Mouse (Mus musculus): ENCODE measurements at regions not wholly inside any gene's neighbourhood (a gene's known extent, or its start where the extent isn't known, plus 50 kb on each side); places are given as distances from the start of the nearest gene placed in this dataset.

- DNase-seq (ENCODE audit: low spot score in 2 of 2), result no peak
Observed at GRCm38 (mm10) chr1:73230611-73231010, 214.9 kb upstream of the Tnp1 start.

DNA sequence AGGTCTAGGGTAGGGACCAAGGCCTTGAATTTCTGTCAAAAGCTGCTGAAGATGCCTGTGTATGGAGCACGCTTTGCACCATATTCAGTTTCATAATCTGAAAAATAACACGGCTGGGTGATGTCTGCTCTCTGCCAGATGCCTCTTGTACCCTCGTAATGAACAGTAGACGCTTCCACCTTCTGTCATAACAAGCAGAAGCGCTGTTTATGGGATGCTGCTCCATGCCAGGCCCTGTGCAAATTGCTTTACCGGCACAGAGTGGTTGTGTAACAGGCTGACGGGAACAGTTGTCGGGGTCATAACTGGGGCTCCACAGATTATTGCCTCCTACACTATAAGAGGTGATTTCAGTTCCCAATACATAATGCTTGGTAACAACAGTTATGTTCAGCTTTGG lies 211.5 kb upstream of the Tnp1 start:
- no peak for DNase-seq (ENCODE audit: low spot score in 2 of 2)

DNA sequence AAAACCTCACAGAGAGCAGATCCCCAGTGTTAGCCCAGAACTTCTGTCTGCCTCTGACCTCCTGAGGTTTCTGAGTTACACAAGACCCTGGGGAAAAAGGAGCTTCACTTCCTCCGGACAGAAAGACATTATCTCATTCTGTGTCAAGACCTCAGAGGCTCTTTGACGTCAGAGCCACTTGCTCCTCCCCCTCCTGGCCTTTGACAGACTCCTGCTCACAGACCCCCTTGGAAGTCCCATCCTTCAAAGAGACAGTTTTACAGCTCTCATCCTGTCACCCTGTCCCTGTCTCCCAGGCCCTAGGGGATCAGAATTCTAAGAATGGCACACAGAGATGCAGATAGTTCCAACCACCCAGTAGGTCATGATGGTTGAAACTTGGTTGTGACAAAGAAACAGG lies 206.2 kb upstream of the Tnp1 start:
- DNase-seq (ENCODE audit: low spot score in 2 of 2), result no peak

DNA sequence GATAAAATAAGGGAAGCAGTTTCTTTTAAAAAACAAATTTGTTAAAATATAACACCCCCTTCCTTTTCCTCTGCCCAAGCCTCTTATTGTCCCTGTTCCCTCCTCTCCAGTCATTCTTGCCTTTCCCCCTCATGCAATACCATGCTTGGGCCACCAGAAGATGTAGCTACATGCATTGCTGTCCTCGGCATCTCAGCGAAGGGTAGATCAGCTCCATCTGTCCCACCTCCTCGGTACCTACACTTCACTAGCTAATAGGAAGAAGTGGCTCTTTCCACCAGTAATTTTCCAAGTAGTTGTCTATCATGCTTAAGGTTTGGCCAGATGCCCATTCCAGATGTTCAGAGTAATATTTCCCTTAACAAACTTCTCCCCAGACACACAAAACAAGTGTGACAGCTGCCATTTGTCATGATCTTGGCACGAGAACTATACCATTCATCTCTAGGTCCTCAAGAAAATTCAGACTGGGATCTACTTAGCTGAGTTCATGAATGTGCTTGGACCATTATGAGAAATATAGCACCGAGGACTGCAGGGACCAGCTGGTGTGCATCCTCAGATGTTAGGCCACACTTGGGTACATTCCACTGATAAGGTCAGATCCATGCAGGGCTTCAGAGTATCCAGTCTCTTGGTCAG lies 198.7 kb upstream of the Tnp1 start:
- no peak for DNase-seq (ENCODE audit: low spot score in 2 of 2)

- DNase-seq (ENCODE audit: low spot score in 2 of 2), result no peak
Observed at GRCm38 (mm10) chr1:73207421-73207820, 191.7 kb upstream of the Tnp1 start.

DNA sequence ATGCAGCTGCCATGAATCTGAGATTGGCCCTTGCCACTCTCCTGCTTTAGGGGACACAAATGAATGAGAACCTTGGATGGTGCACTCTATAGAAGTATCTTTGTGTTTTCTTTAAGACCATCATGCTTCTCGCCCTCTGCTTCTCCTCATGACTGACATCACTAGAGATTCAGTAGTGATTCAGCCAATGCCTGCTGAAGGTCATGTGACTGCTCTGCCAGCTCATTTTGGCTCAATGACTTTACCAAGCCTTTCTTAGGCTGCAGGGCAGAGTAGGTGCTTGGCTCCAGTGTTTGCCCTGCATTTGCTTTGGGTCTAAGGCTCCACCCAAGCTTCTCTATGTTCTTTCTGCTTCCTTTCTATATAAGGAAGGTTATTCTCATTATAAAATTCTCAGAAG lies 190.1 kb upstream of the Tnp1 start:
- DNase-seq (ENCODE audit: low spot score in 2 of 2), result no peak

DNA sequence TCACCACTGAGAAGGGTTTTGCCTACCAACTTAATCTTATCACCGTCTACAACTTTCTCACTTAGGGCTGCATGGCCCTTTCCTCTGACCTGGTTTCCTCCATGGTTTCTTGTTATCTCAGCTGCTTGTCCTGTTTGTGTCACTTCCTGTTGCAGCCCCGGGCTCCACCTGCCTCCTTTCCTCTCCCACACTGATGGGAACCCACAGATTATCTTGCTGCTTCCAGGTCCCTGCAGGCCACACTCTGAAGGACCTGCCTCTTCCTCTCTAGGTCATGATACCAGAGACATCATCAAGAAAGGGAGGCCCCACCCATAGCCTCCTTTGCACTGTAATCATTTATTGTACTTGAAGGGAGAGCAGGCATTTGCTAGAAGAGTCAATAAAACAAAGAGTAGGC lies 184.4 kb upstream of the Tnp1 start:
- no peak for DNase-seq (ENCODE audit: low spot score in 2 of 2)

GRCm38 (mm10) chr1:73190832-73191231 lies 175.1 kb upstream of the Tnp1 start:
- no peak for DNase-seq (ENCODE audit: low spot score in 2 of 2)

GRCm38 (mm10) chr1:73188796-73189195 lies 173.1 kb upstream of the Tnp1 start:
- DNase-seq (ENCODE audit: low spot score in 2 of 2), result no peak

- DNase-seq (ENCODE audit: low spot score in 2 of 2), result no peak
Observed at GRCm38 (mm10) chr1:73184477-73184876, 168.8 kb upstream of the Tnp1 start.

- DNase-seq (ENCODE audit: low spot score in 2 of 2), result no peak
Observed at GRCm38 (mm10) chr1:73178810-73179209, 163.1 kb upstream of the Tnp1 start.

GRCm38 (mm10) chr1:73177076-73177475 lies 161.4 kb upstream of the Tnp1 start:
- DNase-seq (ENCODE audit: low spot score in 2 of 2), result no peak

GRCm38 (mm10) chr1:73170668-73171008 lies 154.9 kb upstream of the Tnp1 start:
- no peak for DNase-seq (ENCODE audit: low spot score in 2 of 2)

DNA sequence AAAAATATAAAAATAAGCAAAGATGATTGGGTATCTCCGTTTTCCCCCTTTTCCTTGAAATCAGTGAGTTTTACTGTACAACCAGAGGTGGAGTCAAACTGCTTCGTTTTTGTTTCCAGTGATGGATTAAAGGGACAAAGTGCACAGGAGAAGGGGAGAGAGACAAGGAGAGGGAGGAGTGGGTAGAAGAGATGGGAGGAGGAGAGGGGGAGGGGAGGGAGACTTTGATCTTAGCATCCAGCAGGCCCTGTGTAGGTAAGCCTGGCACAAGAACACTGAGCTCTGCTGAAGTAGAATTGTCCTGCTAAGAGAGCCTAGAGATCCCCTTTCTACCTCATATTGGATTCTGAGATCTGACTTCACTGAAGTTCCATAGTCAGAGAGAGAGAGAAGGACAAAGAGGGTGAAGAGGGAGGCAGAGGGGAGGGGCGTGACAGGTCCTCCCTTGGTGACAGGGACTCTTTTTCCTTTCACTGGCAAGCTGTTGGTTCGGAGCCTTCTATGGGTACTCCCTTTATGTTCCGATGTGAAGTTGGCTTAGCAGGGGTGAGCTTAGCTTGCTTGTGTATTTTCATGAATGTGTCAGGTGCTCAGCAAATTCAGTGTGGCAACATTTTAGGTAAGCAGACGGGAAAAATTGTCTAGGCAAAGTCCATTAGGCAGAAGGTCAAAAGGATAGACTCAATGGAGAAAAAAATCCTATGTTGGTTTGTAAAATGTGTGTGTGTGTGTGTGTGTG lies 154.4 kb upstream of the Tnp1 start:
- no peak for DNase-seq (ENCODE audit: low spot score in 2 of 2)

DNA sequence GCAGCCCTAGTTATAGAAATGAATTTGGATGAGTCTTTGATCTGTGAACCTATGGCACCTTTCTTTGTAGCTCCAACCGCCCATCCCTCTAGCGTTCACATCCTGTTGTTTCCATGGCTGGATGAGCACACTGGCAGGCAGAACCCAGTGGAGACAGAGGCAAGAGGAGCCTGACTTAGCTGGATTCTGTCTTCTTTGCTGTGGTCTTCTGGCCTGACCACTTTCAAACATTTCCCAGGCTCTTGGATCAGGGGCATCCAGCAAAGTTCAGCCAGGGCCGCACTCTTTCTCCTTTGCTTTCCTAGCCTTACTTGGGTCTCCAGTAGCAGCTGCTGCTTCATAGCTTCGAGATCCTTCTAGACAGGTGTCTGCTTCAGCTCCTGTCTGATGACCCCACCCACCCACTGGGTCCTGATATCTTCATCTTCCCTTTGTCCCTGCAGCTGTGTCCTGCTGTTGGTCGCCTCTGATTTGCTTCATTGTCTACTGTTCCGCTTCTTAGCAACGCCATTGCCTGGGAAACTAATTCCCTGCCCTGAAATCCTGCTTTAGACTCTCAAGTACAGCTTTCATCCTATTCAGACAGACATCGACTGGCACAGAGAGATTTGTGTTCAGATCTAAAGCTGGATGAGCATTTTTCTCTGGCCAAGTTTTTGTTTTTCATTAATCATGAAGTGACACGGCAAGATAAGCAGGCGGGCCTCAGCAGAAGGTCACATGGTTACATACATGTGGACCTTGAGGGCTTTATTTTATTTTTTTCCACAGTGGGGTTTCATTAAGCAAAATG lies 153.6 kb upstream of the Tnp1 start:
- DNase-seq (ENCODE audit: low spot score in 2 of 2), result no peak

DNA sequence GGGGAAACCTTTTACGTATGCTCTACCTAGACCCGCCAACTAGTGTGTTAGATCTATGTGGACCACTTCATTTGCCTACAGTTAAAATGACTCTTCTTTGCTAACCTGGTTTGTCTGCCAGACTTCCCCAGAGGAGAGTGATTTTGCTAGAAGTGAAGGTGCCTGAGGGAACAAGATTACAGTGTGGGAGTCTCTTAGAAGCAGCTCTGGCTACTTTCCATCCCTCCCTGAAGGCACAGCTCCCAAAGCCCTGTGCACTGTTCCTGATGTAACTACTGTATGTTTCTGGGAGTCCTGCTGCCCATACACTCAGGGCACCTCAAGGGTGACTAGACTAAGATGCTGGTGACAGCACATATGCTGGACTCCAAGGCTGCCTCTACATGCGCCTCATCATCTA lies 144.5 kb upstream of the Tnp1 start:
- no peak for DNase-seq (ENCODE audit: low spot score in 2 of 2)

DNA sequence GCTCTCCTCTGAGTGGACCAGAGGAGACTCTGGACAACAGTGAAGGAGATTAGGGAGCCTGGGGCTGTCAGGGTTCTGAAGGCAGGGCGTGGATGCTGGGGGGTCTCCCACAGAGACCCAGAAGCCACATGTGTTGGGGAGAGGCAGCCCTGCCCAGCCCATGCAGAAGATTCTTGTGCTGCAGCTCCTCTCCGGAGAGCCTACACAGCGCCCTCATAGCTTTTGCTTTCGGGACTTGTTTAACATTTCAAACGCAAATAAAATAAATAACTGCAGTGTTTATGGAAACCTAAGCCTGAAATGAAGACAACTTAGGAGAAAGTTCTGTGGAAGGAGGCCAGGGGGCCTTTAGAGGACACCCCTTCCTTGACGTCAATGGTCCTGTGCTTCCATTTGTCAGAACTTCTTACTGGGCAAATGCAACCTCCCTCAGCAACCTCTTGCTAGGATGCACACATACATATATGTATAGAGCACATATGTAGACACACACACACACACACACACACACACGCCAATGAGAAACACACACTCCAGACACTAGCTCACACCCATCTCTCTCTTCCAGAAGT lies 143.8 kb upstream of the Tnp1 start:
- no peak for DNase-seq (ENCODE audit: low spot score in 2 of 2)

DNA sequence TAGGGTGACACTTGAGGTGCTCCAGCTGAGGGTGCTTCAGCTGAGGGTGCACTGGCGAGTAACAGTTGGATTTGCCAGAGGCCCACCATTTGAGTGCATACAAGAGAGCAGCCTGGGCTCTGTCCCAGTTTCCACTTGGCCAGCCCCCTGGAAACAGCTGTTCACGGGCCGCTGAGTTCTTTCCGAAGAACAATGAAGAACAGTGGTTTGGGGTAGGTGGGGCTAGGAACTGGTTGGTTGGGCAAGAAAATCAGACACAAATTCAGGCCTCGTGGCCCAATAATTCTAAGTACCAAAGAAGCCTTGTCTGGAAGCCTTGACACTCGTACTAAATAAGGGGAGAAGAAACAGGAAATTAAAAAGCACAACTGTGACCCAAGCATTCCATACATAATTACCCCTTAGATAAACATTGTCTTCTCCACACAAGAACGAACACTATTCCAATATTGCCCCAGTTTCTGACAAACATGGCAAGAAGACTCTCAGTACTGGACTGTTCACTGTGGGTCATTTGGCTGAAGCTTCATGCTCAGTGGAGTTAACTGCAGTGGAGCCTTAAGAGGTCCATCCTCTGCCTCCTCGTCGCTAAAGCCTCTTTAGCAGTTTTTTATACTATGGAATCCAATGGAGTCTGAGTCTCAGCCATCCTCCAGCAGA lies 137.9 kb upstream of the Tnp1 start:
- DNase-seq (ENCODE audit: low spot score in 2 of 2), result no peak

DNA sequence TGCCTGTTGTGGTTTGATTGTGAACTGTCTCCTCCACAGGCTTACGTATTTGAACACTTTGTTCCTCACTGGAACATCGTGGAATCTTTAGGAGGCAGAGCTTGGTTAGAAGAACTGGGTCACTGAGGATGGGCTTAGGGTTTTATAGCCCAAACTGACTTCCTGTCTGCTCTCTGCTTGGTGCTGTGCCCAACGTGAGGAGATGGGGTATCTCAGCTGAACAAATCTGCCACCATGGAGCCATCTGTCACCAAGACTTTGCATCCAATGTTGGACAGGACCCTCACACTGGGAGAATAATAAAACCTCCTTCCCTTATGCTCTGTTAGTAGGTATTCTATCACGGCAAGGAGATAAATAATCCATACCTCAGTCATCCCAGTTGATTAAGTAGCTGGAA lies 134.2 kb upstream of the Tnp1 start:
- DNase-seq (ENCODE audit: low spot score in 2 of 2), result no peak

DNA sequence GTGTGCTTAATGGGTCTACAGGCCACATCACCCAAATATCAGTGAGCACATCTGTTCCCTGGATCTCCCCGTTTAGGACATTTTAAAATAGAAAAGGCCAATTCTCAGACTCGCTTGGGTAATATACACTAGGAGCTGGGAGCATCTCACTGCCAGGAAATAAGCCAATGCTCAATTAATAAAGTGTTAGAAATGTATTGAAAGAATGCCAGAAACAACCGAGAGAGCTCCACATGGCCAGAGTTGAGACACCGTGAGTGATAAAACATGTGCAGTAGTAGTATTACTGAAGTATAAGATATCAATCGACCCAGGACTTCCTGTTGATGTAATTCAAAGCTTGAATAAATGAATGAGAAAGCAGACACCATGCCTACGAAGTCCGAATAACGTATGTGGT lies 127.1 kb upstream of the Tnp1 start:
- no peak for DNase-seq (ENCODE audit: low spot score in 2 of 2)

GRCm38 (mm10) chr1:73140557-73141345 lies 125.0 kb upstream of the Tnp1 start:
- no peak for DNase-seq (ENCODE audit: low spot score in 2 of 2)

All from gastrocnemius, adult 8-10 months (tissue).